Mouse (Mus musculus) hindbrain, embryonic 11.5 days (tissue): ENCODE data around the gene Hist1h3c. TPM values are rescaled to one million over a fixed set of nuclear protein-coding genes. Genes with fewer than 3 reads are reported as not detected.
"Not testable (repeated sequence)": the region's sequence is repeated elsewhere in the genome, so short reads cannot be mapped to it uniquely, and the experiment has no call there.

ENCODE experiments used
- ATAC-seq: fragments of 200-750 bp; cut with Nextera tagmentation; 2 replicates; pipeline ENCODE4 v1.8.0; 2017; ENCODE audit warnings: mild to moderate bottlenecking, moderate TSS enrichment, moderate library complexity; ENCODE audit not compliant: low FRiP score
- DNase-seq: peaks from one replicate; pipeline ENCODE4 v3.0.0-alpha.2; 2015; ENCODE audit warnings: low spot score
- H3K27ac ChIP-seq: fragments of 300-500 bp; sonication (generic); 2 replicates; pipeline ENCODE4 v1.5.1; 2014; ENCODE audit warnings: mild to moderate bottlenecking, low read depth, low read length
- H3K27me3 ChIP-seq: fragments of 300-500 bp; sonication (generic); 2 replicates; pipeline ENCODE4 v1.6.1; 2014; ENCODE audit warnings: mild to moderate bottlenecking, low read length, moderate library complexity, mixed read lengths; ENCODE audit not compliant: control insufficient read depth, insufficient read depth
- H3K36me3 ChIP-seq: fragments of 300-500 bp; sonication (generic); 2 replicates; pipeline ENCODE4 v1.6.1; 2014; ENCODE audit warnings: mild to moderate bottlenecking, low read length, moderate library complexity, mixed read lengths; ENCODE audit not compliant: control insufficient read depth, insufficient read depth
- H3K4me1 ChIP-seq: fragments of 300-500 bp; sonication (generic); replicated peaks from 2 replicates; pipeline ENCODE4 v1.6.1; 2014; ENCODE audit warnings: low read length, mixed read lengths; ENCODE audit not compliant: control insufficient read depth, insufficient read depth
- H3K4me2 ChIP-seq: fragments of 300-500 bp; sonication (generic); replicated peaks from 2 replicates; pipeline ENCODE4 v1.6.1; 2014; ENCODE audit warnings: mild to moderate bottlenecking, low read depth, low read length
- H3K4me3 ChIP-seq: fragments of 300-500 bp; sonication (generic); 2 replicates; pipeline ENCODE4 v1.5.1; 2014; ENCODE audit warnings: low read depth, low read length
- H3K9ac ChIP-seq: fragments of 300-500 bp; sonication (generic); 2 replicates; pipeline ENCODE4 v1.6.1; 2014; ENCODE audit warnings: low read depth, low read length
- H3K9me3 ChIP-seq: fragments of 300-500 bp; sonication (generic); 2 replicates; pipeline ENCODE4 v1.6.1; 2016; ENCODE audit warnings: low read length; ENCODE audit not compliant: control insufficient read depth
- WGBS: fragments of 180-500 bp; shearing (Covaris S2); extraction: QIAGEN DNeasy Blood & Tissue Kit; methylation state at CpG from one replicate; pipeline ENCODE4 v1.1.7; 2014; 5-methylcytosine and 5-hydroxymethylcytosine counted together
- polyA plus RNA-seq: library from polyadenylated mRNA; unstranded; fragments of >200 nt; fragmentation: Nextera tagmentation; extraction: Ambion mirVana; gene quantifications from 2 replicates; pipeline ENCODE4 v1.2.1, GENCODE M21; 2014

Hist1h3c gene
- polyA plus RNA-seq, 1 experiment from 2014 or later: 10.7 TPM

DNA sequence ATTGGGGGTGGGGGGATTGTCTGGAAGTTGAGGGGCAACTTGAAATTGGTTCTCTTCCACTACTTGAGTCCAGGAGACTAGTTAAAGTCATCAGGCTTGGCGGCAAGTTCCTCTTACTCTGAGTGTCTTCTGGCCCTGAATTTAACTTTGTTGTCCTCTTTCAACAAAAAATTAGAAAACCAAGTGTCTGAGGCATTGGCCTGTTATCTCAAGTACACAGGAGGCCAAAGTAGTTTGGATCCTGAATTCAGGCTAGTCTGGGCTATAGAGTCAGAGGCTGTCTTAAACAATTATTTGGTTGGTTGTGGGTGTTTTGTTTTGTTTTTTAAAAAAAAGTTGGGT lies 19.7 kb upstream of the Hist1h3c start:
- H3K4me1 ChIP-seq: peaks cover 3% of the 10 kb centered on the region; the same call in 1 of the 2 replicates
- H3K9me3 ChIP-seq: no peaks in the 10 kb centered on the region
- H3K4me2 ChIP-seq: no peak overlapping the region
- no peak overlapping the region for H3K4me3 ChIP-seq
- 88% methylated on average over 1 of the region's 1 CpGs for WGBS
- no peaks in the 10 kb centered on the region for H3K27me3 ChIP-seq
- no peak for DNase-seq
- no peak overlapping the region for H3K9ac ChIP-seq
- no peak overlapping the region for H3K27ac ChIP-seq
- H3K36me3 ChIP-seq: no peaks in the 10 kb centered on the region
- ATAC-seq: no peak

DNA sequence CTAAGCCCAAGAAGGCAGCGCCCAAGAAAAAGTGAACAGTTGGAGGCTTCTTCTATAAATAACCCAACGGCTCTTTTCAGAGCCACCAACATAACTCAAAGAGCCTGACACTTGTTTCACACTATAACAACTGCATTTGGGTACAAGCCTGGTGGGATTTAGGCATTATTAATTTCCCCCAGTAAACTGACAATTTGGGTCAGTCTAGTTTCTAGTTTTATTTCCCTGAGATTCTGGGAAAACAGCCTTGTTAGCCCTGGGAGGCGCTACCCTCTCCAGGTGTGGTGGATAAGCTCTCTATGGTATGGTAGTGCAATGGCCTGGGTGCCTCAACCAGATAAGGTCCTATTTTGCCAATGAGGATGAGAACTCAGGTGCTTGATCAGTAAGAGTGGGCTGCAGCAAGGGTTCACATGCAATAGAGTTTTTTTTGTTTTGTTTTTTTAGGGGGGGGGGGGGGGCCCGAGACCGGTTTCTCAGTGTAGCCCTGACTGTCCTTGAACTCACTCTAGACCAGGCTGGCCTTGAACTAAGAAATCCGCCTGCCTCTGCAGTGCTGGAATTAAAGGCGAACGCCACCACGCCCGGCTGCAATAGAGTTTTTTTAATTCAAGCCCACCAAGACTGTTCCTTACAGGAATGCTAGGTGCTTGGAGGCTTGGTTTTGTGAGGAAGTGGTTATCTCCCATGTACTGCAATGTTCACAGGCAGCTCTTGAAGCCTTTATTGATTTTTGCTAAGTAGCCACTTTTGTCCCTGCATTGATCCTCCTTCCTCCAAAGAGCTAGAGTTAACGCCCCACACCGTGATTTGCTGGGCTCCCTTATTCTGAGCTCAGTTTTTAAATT lies 19.1 kb upstream of the Hist1h3c start:
- ATAC-seq (no peak), DNase-seq (no peak)
- Histone ChIP-seq H3K36me3 (no peaks in the 10 kb centered on the region), H3K27ac (no peak overlapping the region; the same call in 1 of the 2 replicates), H3K9ac (peak overlapping the region; percentile 82), H3K4me1 (peaks cover 5% of the 10 kb centered on the region; the same call in 1 of the 2 replicates), H3K9me3 (no peaks in the 10 kb centered on the region), H3K4me3 (peak overlapping the region; percentile 57), H3K27me3 (no peaks in the 10 kb centered on the region), H3K4me2 (peak overlapping the region; percentile 89)
- 35% methylated on average over 12 of the region's 12 CpGs for WGBS

DNA sequence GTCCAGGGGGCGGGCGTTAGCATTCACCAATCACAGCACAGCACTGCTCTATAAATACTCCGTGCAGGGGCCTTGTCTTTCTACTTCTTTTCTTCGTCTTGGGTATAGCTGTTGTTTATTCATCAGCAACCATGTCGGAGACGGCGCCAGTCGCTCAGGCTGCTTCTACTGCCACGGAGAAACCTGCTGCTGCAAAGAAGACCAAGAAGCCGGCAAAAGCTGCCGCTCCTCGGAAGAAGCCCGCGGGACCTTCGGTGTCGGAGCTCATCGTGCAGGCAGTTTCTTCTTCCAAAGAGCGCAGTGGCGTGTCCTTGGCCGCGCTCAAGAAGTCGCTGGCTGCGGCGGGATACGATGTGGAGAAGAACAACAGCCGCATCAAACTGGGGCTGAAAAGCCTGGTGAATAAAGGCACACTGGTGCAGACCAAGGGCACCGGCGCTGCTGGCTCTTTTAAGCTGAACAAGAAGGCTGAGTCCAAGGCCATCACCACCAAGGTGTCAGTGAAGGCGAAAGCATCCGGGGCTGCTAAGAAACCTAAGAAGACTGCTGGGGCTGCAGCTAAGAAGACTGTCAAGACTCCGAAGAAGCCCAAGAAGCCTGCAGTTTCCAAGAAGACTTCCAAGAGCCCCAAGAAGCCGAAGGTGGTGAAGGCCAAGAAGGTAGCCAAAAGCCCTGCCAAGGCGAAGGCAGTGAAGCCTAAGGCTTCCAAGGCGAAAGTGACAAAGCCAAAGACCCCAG lies 18.4 kb upstream of the Hist1h3c start, which contains the start of gene Hist1h1a:
Gene Hist1h1a, plus strand, starts transcription at position 81 of the 738 bp plus-strand sequence.
- no peaks in the 10 kb centered on the region for H3K9me3 ChIP-seq

DNA sequence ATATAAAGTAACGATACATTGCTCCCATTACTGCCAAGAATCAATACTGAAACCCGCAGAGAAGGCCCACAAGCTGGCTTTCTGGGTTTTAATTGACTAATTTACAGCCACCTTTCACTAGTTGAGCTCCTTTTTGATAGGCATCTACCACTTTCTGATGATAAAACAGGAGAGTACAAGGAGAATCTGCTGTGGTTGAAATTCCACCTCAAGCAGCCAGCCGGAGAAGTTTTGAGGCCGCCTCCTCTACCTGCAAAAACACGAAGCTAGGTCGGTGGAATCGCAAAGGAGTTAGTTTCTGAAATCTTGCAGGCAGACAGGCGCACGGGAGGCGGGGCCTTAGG lies 17.8 kb upstream of the Hist1h3c start:
- under 1% methylated on average over 10 of the region's 10 CpGs for WGBS

More for the DNA sequence above, 18.4 kb upstream of the Hist1h3c start, which contains the start of gene Hist1h1a:
- Histone ChIP-seq H3K4me1 (peaks cover 5% of the 10 kb centered on the region; the same call in 1 of the 2 replicates), H3K9ac (peak within 1 kb of the TSS; percentile 82), H3K36me3 (no peaks in the 10 kb centered on the region), H3K27ac (peak within 1 kb of the TSS; percentile 83), H3K4me2 (peak within 1 kb of the TSS; percentile 89), H3K4me3 (peak within 1 kb of the TSS; percentile 57), H3K27me3 (no peaks in the 10 kb centered on the region)
- 4% methylated on average over 34 of the region's 34 CpGs for WGBS
- DNase-seq (peak; percentile 92), ATAC-seq (peak; percentile 69)

DNA sequence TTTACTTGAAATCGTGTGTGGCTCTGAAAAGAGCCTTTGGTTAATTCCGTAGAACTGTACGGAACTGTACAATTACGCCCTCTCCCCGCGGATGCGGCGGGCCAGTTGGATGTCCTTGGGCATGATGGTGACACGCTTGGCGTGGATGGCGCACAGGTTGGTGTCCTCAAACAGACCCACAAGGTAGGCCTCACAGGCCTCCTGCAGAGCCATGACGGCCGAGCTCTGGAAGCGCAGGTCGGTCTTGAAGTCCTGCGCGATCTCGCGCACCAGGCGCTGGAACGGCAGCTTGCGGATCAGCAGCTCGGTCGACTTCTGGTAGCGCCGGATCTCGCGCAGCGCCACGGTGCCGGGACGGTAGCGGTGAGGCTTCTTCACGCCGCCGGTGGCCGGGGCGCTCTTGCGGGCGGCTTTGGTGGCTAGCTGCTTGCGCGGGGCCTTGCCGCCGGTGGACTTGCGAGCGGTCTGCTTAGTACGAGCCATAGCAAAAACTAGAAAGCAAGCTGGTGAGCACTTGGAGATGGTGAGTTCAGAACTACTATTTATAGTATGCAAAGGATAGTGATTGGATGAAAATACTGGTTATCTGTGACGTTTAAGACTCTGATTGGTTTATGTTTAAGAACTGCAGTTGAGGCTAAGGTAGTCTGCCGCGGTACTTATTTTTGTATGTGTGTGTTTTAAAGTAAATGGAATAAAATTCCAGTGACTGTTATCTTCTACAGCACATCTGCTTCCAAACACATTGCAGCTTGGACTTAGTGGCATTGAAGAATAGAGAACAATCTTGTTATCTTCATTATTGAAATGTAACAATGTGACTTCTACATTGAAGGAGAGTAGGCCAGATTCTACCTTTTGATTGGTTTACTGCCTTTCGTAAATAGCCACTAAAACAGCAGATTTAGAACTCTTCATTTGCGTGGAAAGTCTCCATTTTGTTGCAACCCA lies 16.7 kb upstream of the Hist1h3c start, which contains the start of gene Hist1h3a:
Gene Hist1h3a, minus strand, starts transcription at position 516 of the 951 bp plus-strand sequence.
- DNase-seq: peak; percentile 66

More for the DNA sequence above, 17.8 kb upstream of the Hist1h3c start:
- Histone ChIP-seq H3K9ac (peak overlapping the region; percentile 45; the same call in 1 of the 2 replicates), H3K36me3 (no peaks in the 10 kb centered on the region), H3K9me3 (no peaks in the 10 kb centered on the region), H3K27ac (peak overlapping the region; percentile 83), H3K4me2 (peak overlapping the region; percentile 89), H3K4me1 (peaks cover 5% of the 10 kb centered on the region; the same call in 1 of the 2 replicates), H3K4me3 (peak overlapping the region; percentile 57), H3K27me3 (no peaks in the 10 kb centered on the region)
- ATAC-seq (no peak), DNase-seq (no peak)

DNA sequence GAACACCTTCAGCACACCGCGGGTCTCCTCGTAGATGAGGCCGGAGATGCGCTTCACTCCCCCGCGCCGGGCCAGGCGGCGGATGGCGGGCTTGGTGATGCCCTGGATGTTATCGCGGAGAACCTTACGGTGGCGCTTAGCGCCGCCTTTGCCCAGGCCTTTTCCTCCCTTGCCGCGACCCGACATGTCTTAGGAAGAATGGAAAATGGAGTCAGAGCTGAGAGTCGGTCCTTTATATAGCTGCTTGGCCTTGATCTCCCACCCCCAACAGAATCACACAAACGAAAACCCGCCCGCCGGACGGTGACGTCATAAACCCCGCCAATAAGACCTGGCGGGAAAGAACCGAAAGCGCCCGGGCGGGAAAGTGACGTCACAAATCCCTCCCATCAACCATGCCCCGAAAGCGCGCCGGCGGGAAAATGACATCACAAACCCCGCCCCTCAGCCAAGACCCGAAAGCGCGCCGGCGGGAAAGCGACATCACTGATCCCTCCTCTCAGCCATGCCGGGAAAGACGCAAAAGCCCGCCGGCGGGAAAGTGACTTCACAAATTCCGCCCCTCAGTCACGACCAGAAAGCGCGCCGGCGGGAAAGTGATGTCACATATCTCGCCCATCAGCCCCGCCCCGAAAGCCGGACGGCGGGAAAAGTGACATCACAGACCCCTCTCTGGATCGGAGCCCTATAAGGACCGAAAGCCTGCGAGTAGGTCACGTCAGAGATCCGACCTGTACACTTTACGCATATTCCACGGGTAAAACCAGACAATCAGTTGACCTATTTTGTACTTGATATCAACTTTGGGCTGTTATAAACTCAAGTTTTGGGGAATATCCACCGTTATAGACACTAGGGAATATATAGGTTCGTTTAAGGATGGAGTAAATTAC lies 15.8 kb upstream of the Hist1h3c start, which contains the start of gene Hist1h4a:
Gene Hist1h4a, minus strand, starts transcription at position 259 of the 893 bp plus-strand sequence.
- peak within 1 kb of the TSS; percentile 34; the same call in 1 of the 2 replicates for H3K9ac ChIP-seq
- peak within 1 kb of the TSS; percentile 35 for H3K4me3 ChIP-seq
- ATAC-seq: peak; percentile 77
- peaks cover 8% of the 10 kb centered on the region; the same call in 1 of the 2 replicates for H3K4me1 ChIP-seq
- peak within 1 kb of the TSS; percentile 83 for H3K27ac ChIP-seq
- H3K27me3 ChIP-seq: no peaks in the 10 kb centered on the region
- WGBS: under 1% methylated on average over 61 of the region's 72 CpGs
- peak within 1 kb of the TSS; percentile 46 for H3K4me2 ChIP-seq
- DNase-seq: peak; percentile 98
- no peaks in the 10 kb centered on the region for H3K36me3 ChIP-seq
- no peaks in the 10 kb centered on the region for H3K9me3 ChIP-seq

More for the DNA sequence above, 16.7 kb upstream of the Hist1h3c start, which contains the start of gene Hist1h3a:
- WGBS: under 1% methylated on average over 25 of the region's 52 CpGs
- ATAC-seq: peak; percentile 67
- H3K9ac ChIP-seq: peak within 1 kb of the TSS; percentile 45; the same call in 1 of the 2 replicates
- peak within 1 kb of the TSS; percentile 83 for H3K27ac ChIP-seq
- peak within 1 kb of the TSS; percentile 57 for H3K4me3 ChIP-seq
- H3K4me1 ChIP-seq, H3K27me3 ChIP-seq, H3K9me3 ChIP-seq, H3K36me3 ChIP-seq: not testable (repeated sequence)
- peak within 1 kb of the TSS; percentile 89 for H3K4me2 ChIP-seq

DNA sequence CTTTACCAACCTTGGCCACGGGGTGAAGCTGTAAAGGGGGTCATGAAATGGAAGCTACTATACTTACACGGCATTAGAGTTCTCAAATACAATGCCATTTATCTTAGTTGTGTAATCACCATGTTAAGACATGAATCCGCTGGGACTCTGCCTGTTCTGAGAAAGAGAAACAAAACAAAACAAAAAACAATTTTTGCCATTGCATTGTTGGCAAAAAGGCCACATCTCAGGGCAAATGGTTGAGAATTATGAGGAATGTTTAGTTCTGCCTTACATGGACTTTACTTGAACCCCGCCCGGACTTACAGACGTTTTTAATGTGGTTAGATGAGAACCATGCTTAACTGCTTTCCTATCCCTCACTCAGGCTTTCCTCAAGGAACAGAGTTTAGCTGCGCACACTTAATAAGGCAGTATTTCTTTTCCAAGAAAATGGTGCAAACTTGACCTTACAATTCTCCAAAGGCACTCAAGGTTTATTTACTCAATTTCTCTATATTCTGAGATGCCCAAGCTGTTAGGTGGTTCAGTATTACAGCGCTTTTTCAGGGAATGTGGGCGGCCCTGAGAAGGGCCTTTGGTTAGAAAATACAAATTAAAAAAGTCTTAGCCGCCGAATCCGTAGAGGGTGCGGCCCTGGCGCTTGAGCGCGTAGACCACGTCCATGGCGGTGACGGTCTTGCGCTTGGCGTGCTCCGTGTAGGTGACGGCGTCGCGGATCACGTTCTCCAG lies 15.0 kb upstream of the Hist1h3c start:
- Histone ChIP-seq H3K4me2 (peak overlapping the region; percentile 46), H3K9me3 (no peaks in the 10 kb centered on the region), H3K27me3 (no peaks in the 10 kb centered on the region), H3K4me3 (peak overlapping the region; percentile 35), H3K27ac (peak overlapping the region; percentile 83), H3K36me3 (no peaks in the 10 kb centered on the region), H3K9ac (peak overlapping the region; percentile 34; the same call in 1 of the 2 replicates), H3K4me1 (peaks cover 8% of the 10 kb centered on the region; the same call in 1 of the 2 replicates)
- peak; percentile 20; the same call in 1 of the 2 replicates for ATAC-seq
- 2% methylated on average over 20 of the region's 27 CpGs for WGBS
- DNase-seq: peak; percentile 50
